ENCODE assay signal across 16 mouse cellular contexts in genomic region chr3:83689068-83689976, GRCm38 (mm10).
DNase-seq lines count a peak whose midpoint lies in the region; ATAC-seq lines count a peak whose summit lies in the region.
"Had no signal": no experiment of that assay in that cellular context is flagged by ENCODE, and none has a peak within 500 bp of the region (broad histone marks: within the 10 kb centered on the region; RNA-seq: fewer than 3 reads in every experiment).

No protein-coding gene starts in this region.

- DNase-seq in frontal cortex, postnatal 14 days (ENCODE audit: low spot score in 2 of 2) = no peak
- DNase-seq in layer of hippocampus, adult 9-11 months = peak; percentile 20
- no peak for DNase-seq in layer of hippocampus, postnatal 36 days
- DNase-seq in adrenal gland, postnatal 10 days = peak; percentile 62
- DNase-seq in spleen, postnatal 4 days (ENCODE audit: low spot score in 2 of 2) = no peak
- DNase-seq in thymus, postnatal 14 days = no peak
- DNase-seq: B cell, adult 2 months; cerebellum, adult 9-10 months; gastrocnemius, postnatal 14 days; kidney, adult 9 months; lung, adult 2 months; right cerebral cortex, postnatal 25 days; thymus, adult 18-20 months had no signal

- peak; percentile 93 for ATAC-seq in frontal cortex, adult (ENCODE audit: low TSS enrichment)
- ATAC-seq in hematopoietic stem cell, adult 5-6 weeks (replicated peaks in 1 of 2; ENCODE audit: insufficient read depth in 1 of 2, low FRiP score in 2 of 2, low TSS enrichment in 1 of 2, low read depth in 1 of 2, poor library complexity in 2 of 2, severe bottlenecking in 2 of 2) = peak; percentile 52 to 71
- ATAC-seq: midbrain, embryonic 16.5 days had no signal

Comparison
In these comparisons a context has a peak if more than half of its experiments do, and no peak if none do; other contexts are left out.
1. DNase-seq: peak in layer of hippocampus, adult 9-11 months (single experiment) and adrenal gland, postnatal 10 days (single experiment); none in frontal cortex, postnatal 14 days (0 of 2), layer of hippocampus, postnatal 36 days (0 of 2), spleen, postnatal 4 days (0 of 2) and thymus, postnatal 14 days (single experiment).